Mouse (Mus musculus): ENCODE measurements around the gene Spsb3.

The Spsb3 gene

DNA sequence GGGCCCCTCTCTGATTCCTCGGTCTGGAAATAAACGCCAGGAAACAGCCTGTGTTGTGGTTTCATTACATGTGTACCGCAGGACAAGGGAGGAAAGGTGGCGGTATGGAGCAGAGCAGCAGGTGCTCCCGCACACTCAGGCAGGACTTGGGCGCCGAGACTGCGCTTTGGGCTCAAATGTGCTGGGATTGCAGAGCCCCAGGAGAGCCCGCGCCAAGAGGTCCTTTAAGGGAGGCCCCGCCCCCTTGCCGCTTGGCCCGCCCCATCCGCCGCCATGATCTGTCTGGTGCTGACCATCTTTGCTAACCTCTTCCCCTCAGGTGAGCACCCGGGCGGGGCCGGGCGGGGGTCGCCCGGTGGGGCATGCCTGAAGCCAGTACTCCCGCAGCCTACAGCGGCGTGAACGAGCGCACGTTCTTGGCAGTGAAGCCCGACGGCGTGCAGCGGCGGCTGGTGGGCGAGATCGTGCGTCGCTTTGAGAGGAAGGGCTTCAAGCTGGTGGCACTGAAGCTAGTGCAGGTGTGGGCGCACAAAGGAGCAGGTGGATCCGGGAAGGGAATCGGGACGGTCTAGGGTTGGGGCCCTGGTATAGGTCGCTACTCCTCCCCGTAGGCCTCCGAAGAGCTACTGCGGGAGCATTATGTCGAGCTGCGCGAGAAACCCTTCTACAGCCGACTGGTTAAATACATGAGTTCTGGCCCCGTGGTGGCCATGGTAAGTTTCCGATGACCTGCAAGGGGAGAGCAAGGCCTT, 10.0 kb downstream of the Spsb3 start, which contains the start of gene Nme3:
Nme3 (plus strand) TSS at position 260 of the 752 bp plus-strand sequence.
- peak; percentile 68 for DNase-seq (ENCODE audit: low spot score)

DNA sequence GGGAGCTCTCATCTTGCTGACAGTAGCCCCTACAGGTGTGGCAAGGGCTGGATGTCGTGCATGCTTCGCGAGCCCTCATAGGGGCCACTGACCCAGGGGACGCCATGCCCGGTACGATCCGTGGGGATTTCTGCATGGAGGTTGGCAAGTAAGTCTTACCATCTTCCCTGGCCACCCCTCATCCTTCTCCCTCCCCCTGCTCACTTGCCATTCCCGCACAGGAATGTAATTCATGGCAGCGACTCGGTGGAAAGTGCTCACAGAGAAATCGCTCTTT, 10.5 kb downstream of the Spsb3 start:
- DNase-seq (ENCODE audit: low spot score), result no peak

DNA sequence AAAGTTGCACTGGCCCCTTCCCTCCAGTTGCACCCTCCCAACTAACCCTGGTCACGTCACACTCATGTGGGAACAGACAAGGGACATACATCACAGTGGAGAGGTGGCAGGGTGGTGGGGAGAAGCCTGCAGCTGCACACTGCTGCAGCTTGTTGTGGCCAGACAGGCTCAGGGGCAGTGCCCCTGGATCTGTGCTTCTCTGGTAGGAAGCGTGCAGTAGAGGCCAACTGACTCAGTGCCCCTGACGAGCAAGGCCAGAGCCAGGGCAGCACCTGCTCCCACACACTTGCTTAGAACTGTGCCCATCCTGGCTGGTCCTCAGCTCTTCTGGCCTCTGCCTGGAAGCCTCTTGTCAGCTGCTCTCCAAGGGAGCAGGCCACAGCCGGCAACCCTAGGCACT, 11.2 kb downstream of the Spsb3 start:
- DNase-seq (ENCODE audit: low spot score), result no peak

DNA sequence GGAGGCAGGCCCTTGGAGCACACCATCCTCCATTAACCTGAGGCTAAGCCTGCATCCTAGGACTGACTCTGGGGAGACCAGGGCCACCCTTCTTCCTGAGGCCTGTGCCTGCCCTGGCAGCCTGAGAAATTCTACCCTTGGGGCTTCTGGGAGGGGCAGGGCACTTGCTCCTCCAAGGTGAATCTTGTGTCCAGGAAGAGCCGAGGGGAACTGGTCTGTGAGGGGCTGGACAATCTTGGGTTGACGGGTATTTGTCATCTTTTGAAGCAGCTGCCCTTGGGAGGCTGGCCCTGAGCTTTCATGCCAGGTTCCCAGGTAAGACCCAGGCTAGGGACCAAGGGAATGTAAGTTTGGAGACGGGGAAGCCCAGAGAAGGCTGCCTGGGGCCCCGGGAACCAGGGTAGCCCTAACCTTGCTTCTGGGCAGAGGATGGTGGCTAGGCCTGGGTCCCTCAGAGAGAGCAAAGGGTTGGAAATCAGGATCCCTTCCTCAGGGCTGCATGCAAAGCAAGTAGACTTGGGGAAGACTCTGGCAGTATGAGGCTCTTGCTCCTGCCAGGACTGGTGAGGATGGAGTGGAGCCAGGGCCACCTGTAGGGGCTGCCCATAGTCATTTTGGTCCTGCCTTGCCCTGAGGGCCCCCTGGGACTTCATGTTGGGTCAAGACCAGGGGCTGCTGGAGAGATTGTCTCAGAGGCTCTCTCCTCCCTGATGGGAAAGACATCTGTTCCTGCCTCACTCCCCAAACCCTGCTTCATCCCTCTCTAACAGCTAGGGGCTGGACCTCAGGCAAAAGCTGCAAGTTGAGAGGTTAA, 11.8 kb downstream of the Spsb3 start:
- DNase-seq (ENCODE audit: low spot score), result no peak

DNA sequence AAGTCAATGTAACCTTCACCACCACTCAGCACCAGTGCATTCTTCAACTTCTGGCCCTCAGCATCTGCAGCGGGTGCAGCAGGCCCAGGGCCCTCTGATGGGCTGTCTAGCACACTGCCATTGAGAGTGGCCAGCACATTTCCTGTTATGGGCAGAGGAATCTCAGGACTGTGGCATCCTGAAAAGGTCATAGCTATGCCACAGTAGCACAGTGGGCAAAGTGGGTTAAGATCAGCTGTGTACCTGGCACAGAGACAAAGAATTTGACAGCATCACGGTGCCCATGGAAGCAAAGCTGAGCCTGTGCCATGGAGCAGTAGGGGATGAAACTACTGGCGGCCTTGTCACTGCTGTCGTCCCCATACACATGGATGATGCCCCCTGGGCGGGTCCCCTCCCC, 12.7 kb downstream of the Spsb3 start:
- no peak for DNase-seq (ENCODE audit: low spot score)

DNA sequence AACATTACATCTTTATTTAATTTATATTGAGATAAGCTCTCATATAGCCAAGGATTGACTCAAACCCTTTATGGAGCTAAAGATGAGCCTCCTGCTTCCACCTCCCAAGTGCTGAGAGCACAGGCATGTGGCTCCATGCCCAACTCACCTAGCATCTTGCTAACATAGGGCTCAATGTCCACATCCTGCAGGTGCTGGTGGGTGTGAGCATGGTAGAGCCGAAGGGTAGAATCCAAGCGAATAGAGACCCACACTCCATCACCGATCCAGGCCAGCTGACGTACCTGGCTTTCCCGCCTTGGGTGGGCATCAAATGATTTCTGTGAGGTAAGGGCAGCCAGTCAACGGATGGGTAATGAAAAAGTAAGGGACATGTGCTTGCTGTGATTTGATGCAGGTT, 13.6 kb downstream of the Spsb3 start:
- no peak for DNase-seq (ENCODE audit: low spot score)

DNA sequence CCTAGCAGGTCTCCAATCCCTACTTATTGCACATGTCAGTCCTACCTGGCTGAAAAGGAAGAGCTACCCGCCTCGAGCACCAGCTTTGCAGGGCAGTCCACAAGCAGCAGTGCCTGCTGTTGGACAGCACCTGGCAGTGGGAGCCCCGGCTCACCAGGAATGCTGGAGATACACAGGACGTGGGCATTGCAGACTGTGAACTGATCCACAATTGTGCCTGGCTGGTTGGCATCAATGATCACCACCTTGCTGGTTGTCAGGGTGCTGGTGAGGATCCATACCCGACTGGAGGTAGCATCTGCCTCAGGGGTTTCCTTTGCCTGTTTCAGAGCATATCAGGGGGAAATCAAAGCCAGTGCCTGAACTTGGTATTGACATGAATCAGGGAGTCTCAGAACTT, 15.7 kb downstream of the Spsb3 start:
- DNase-seq (ENCODE audit: low spot score), result no peak

DNA sequence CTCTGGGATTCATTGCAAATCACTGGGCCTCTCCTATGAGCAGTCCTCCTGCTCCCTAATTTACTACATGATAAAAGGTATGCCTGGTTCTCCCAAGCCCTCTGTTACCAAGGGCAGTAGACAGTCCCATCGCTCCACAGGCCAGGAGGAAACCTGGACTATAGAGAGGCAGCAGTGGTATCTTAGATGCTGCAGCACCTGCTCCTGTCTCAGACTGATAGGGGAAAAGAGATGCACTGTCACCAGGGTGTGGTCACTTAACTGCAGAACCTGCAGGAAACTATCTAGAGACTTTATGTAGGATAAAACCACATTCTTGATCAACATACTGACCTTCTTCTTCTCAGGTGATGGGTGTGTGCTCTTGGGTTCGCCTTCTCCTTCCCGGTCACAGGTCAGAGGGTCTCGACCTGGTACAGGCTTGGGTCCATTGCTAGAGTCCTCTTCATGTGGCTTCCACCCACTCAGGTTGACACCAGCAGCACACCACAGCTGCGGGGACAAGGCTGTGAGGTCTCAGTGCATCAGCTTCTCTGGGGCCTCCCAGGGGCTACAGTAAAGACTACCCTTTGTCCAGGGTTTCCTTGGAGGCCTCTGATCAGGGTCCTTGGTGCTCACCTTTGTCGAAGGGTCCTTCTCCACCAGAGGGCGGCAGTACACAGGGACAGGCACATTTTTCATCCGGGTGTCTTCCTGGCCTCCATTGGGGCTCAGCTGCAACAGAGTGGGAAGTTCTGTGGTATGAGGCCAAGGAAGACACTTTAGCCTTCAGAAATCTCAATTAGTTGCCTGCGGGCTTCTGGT, 16.4 kb downstream of the Spsb3 start:
- DNase-seq (ENCODE audit: low spot score), result no peak

DNA sequence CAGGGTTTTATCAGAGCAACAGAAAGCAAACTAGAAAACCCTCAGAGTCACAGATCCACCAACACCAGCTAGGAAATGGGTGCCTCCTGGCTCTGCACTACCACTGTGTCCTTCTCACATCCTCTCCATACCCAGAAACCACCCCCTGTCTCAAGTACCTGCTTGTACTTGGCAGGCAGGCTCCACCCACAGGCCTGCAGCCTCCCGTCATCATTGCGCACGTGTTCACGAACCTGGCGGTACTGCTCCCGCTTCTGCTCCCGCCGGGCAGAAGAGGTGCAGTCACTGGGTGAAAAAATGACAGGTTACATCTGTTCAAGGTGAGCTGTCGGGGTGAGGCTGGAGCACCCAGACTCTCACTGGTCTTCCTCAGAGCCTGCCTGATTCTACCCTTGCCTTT, 17.3 kb downstream of the Spsb3 start:
- no peak for DNase-seq (ENCODE audit: low spot score)

DNA sequence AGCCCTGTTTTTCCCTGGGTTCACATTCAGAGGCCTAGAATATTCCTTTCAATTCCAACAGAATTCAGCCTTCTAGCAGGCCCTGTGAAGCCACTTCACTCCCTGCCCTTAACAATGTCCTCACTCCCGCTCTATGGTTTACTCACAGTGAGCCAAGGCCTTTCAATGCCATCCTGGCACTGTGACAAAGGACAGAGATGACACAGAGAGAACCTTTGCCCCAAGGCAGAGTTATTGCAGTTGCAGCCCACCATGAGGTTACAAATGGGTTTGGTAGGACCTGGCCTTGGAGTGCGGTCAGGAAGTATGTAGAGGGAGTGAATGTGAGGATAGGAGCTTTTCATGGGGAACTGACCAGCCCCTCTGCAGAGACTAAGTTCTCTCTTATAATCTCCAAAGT, 21.1 kb downstream of the Spsb3 start:
- DNase-seq (ENCODE audit: low spot score), result no peak

DNA sequence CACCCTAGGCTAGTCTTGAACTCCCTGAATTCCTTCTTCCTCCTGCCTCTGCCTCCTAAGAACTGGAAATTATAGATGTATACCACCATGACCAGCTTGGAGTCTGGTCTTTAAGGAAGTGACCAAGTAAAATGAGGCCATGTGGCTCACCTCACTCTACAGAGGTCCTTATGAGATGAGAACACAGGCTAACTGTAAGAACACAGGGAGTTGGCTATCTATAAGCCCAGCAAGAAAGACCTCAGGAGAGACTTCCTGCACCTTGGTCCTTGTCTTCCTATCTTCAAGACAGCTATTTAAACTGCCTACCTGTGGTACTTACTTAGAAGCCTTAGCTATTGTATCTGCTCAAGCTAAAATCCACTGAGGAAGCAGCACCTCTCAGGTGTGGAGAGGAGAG, 27.5 kb downstream of the Spsb3 start:
- no peak for DNase-seq (ENCODE audit: low spot score)

DNA sequence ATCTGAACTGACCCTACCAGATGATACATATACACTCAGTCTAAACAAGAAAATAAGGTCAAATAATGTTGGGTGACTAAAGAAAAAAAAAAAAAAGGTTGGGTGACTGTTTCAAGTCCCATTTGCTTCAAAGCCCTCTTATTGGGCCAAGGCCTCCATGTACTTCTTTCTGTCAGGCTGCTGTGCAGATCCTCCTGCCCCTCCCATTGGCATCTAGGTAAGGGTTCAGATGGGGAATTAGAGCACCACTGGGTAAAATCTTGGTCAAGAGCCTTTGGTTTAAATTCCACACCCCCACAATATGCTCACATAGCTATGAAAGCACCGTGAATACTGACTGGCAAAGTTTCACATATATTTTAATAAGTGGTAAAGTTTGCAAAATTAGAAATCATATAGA, 36.8 kb downstream of the Spsb3 start:
- DNase-seq (ENCODE audit: low spot score), result no peak

DNA sequence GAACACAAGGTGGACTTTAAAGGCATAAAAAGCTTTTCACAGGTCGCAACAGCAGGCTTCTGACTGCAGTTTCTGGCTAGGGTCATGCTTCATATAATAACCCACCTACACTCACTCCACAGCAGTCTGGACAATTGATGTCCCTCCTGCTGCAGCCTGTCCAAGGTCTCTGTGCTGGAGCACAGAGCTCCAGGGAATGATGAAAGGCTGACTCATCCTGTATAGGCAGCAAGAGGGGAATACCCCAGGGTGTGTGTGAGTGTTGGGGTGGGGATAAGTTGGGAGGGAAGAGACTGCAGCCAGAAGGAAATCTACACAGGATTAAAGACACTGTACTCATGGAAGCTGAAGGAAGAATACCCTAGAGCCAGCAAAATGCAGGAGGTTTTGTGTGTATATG, 43.1 kb downstream of the Spsb3 start:
- DNase-seq (ENCODE audit: low spot score), result no peak

DNA sequence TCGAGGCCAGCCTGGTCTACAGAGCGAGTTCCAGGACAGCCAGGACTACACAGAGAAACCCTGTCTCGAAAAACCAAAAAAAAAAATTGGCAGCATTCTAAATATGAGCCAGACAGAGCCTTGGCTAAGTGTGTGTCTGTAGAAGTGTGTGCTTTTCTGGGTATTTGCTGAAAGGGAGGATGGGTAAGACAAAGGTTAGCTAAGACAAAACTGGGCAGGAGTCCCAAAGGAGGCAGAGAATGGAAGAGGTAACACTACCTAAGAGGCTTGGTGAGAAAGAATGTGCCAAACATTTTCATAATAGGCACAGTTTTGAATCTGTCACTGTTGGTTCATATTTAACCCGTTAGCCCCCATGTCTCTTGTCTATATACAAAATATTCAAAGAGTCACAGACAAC, 46.0 kb downstream of the Spsb3 start:
- DNase-seq (ENCODE audit: low spot score), result no peak

DNA sequence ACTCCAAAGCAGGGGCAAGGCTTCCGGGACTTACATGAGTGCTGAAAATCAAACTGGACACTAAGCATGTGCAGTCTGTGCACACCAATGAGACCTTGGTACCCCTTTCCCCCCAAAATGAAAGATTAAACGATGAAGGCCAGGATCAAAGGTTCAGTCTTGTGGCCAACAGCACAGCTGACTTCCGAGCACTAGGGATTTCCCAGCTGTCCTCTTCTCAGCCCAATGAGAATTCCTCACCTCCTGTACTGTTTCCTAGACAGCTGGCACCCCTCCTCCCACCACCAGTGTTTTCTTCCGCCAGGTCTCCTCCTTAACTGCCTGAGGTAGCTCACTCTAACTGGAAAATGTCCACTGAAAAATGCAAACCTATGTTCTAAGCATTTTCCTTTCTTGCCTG, 46.7 kb downstream of the Spsb3 start:
- DNase-seq (ENCODE audit: low spot score), result no peak

DNA sequence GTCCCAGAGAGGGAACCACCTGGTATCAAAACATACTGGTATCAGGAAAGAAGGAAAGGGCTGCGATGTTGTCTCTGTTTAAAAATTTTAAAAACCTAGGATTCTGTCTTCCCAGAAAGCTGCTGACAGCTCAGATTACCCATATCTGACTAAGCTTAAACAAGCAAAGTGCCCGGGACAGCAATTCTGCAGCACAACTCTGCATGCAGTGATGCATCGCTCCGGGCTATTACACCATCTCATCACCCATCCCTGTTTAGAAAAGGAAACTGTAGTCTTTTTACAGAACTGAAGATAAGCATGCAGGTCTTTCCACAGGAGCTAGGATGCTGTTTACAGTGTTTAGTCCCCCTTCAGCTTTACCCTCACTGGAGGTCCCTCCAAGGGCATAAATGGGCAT, 48.5 kb downstream of the Spsb3 start:
- DNase-seq (ENCODE audit: low spot score), result no peak

DNA sequence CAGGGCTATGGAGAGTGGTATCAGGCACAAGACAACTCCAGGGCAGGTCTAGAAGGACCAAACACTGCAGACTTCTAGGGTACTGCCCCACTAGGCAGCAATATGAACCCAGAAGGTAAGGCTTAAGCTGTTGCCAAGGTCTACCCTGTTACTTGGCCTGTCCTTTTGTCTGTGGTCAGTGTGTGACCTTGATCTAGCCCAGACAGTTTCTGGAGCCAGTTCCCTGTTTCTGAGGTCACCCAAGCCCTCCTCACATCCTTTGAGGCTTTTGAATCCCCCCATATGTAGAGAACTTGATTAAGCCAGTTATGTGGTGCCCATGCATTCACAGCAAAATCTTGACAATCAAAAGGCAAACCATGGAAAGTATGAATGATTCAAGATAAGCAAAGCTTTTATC, 49.2 kb downstream of the Spsb3 start:
- DNase-seq (ENCODE audit: low spot score), result no peak

DNA sequence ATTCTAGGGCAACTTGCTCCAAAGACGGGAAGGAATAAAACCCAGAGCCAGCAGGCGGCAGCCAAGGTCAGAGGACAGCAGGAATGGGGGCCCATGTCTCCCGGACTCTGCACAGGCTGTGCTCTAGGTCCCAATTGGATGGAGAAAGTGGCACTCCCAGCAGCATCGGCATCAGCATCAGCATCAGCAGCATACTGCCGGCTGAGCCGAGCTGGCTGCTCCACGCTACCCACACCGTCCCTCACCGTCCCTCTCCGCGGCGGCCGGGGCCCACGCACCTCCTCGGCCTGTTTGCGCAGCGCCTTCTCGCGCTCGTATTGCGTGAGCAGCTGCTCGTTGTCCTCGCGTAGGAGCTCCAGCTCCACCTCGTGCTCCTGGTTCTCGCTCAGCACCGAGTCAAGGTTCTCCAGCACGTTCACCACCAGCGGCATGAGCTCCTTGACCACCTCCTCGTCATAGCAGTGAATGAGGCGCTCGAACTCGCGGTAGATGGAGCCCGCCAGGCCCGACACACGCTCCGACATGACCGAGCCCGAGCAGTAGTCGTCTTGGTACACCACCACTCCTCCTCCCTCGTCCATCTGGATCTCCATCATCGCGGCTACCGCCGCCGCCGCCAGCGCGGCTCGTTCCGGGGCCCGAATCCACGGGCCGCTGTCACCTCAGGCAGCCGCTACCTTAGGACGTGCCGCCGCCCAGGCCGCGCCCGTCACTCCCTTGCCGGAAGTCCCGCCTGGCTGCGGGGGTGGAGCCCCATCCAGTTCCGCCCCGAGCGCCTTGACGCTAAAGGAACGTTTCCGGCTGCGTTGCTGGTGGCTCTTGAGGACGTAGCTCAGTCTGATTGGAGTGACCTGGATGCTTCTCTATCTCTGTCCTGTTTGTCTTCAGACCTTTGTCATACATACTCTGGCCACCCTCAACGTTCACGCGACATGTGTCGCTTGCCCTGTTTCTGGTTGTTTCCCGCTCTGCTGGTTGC, 50.1 kb downstream of the Spsb3 start, which contains the start of gene Mapk8ip3:
Mapk8ip3 (minus strand) TSS at position 719 of the 979 bp plus-strand sequence.
- DNase-seq (ENCODE audit: low spot score), result peak; percentile 95

DNA sequence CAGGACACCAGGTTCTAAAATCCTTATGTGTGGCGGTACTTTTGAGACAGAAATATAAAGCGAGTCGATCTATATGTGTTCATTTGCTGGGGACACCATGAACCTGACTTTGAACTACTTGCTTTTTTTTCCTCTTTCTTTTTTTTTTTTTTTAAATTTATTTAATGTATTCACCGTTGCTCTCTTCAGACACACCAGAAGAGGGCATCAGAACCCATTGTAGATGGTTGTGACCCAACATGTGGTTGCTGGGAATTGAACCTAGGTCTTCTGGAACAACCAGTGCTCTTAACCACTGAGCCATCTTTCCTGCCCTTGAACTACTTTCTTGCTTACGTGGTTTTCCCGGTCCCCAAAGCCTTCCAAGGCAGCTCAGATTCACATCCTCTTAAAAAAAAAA, 50.8 kb downstream of the Spsb3 start:
- no peak for DNase-seq (ENCODE audit: low spot score)

All from lung, postnatal 25 days (tissue).